9 mouse cellular contexts compared by ENCODE assay signal in genomic region chr17:5252436-5252835, GRCm38 (mm10).
DNase-seq lines count a peak whose midpoint lies in the region; ATAC-seq and TF ChIP-seq lines count a peak whose summit lies in the region.
"Had no signal": no experiment of that assay in that cellular context is flagged by ENCODE, and none has a peak within 500 bp of the region (broad histone marks: within the 10 kb centered on the region; RNA-seq: fewer than 3 reads in every experiment).

No protein-coding gene starts in this region.

- H3K9ac ChIP-seq in midbrain, embryonic 13.5 days (replicated peaks), result no peak overlapping the region
- no peak overlapping the region for H3K9ac ChIP-seq in hindbrain, postnatal 0 days (replicated peaks; ENCODE audit: low read length)
- H3K9ac ChIP-seq in limb, embryonic 11.5 days (ENCODE audit: low read length), result no peak overlapping the region

- H3K4me1 ChIP-seq in midbrain, embryonic 10.5 days, result peaks cover 37% of the 10 kb centered on the region
- peaks cover 33% of the 10 kb centered on the region for H3K4me1 ChIP-seq in midbrain, embryonic 13.5 days (replicated peaks)
- no peaks in the 10 kb centered on the region; the same call in 1 of the 2 replicates for H3K4me1 ChIP-seq in embryonic fibroblast, embryonic 13.5 days (ENCODE audit: control insufficient read depth, insufficient read depth, low read length)
- H3K4me1 ChIP-seq in hindbrain, postnatal 0 days (ENCODE audit: insufficient read depth, low read length), result peaks cover 4% of the 10 kb centered on the region; the same call in 1 of the 2 replicates
- H3K4me1 ChIP-seq in limb, embryonic 11.5 days (ENCODE audit: control insufficient read depth, insufficient read depth, low read length), result peaks cover 24% of the 10 kb centered on the region

- 24% methylated on average over 3 of the region's 3 CpGs for WGBS in midbrain, embryonic 10.5 days
- 32% methylated on average over 3 of the region's 3 CpGs for WGBS in midbrain, embryonic 13.5 days
- 30% methylated on average over 3 of the region's 3 CpGs for WGBS in hindbrain, postnatal 0 days
- 27% methylated on average over 3 of the region's 3 CpGs for WGBS in limb, embryonic 11.5 days

- H3K27me3 ChIP-seq in midbrain, embryonic 10.5 days (ENCODE audit: low read depth, poor library complexity, severe bottlenecking), result peaks cover 9% of the 10 kb centered on the region
- 0 out of 2 replicates have a peak, but pooled peaks cover 9% of the 10 kb centered on the region for H3K27me3 ChIP-seq in midbrain, embryonic 13.5 days
- H3K27me3 ChIP-seq in hindbrain, postnatal 0 days (ENCODE audit: insufficient read depth, low read length), result no peaks in the 10 kb centered on the region
- H3K27me3 ChIP-seq in limb, embryonic 11.5 days (ENCODE audit: control insufficient read depth, insufficient read depth, low read length), result no peaks in the 10 kb centered on the region

- peak; percentile 81; the same call in 1 of the 2 replicates for TF ChIP-seq CTCF in embryonic fibroblast, embryonic 13.5 days (IDR thresholded peaks at IDR 0.05; ENCODE audit: borderline replicate concordance, insufficient read depth, low read length)
- TF ChIP-seq CTCF in hindbrain, postnatal 0 days (IDR thresholded peaks at IDR 0.05; ENCODE audit: low read depth), result peak; percentile 82

- peak; percentile 68 for DNase-seq in midbrain, embryonic 10.5 days (ENCODE audit: low spot score)
- peak; percentile 30 to 43 for DNase-seq in adrenal gland, postnatal 4 days (ENCODE audit: low spot score in 2 of 2)
- DNase-seq in hindbrain, postnatal 0 days (ENCODE audit: low spot score), result peak; percentile 73
- peak; percentile 84 for DNase-seq in limb, embryonic 11.5 days (ENCODE audit: low spot score)
- peak; percentile 69 for DNase-seq in ovary, postnatal 36 days (ENCODE audit: low spot score)
- peak; percentile 37 to 67 for DNase-seq in urinary bladder, adult 18-20 months (ENCODE audit: low spot score in 2 of 2)

- no peak overlapping the region for H3K4me2 ChIP-seq in midbrain, embryonic 13.5 days (replicated peaks)
- H3K4me2 ChIP-seq in hindbrain, postnatal 0 days (ENCODE audit: low read depth, low read length), result no peak overlapping the region
- H3K4me2 ChIP-seq in limb, embryonic 11.5 days (ENCODE audit: low read depth, severe bottlenecking), result no peak overlapping the region

- ATAC-seq in midbrain, embryonic 13.5 days, result no peak
- no peak for ATAC-seq in hindbrain, postnatal 0 days
- ATAC-seq in limb, embryonic 11.5 days (ENCODE audit: insufficient number of reproducible peaks, low FRiP score, low TSS enrichment, low read depth), result no peak

- peak overlapping the region; percentile 46; the same call in 1 of the 2 replicates for H3K27ac ChIP-seq in midbrain, embryonic 10.5 days (replicated peaks)
- H3K27ac ChIP-seq in midbrain, embryonic 13.5 days, result no peak overlapping the region
- H3K27ac ChIP-seq in embryonic fibroblast, embryonic 13.5 days (ENCODE audit: insufficient read depth, low read length), result no peak overlapping the region
- 0 out of 2 replicates have a peak overlapping the region, but pooled peaks have one; percentile 7 for H3K27ac ChIP-seq in hindbrain, postnatal 0 days
- H3K27ac ChIP-seq in limb, embryonic 11.5 days (replicated peaks; ENCODE audit: low read depth, low read length), result no peak overlapping the region

- TF ChIP-seq POLR2A in embryonic fibroblast, embryonic 13.5 days (IDR thresholded peaks at IDR 0.05; ENCODE audit: low read depth, low read length), result no peak

- H3K36me3 ChIP-seq in midbrain, embryonic 10.5 days, result peaks cover 3% of the 10 kb centered on the region; the same call in 1 of the 2 replicates
- no peaks in the 10 kb centered on the region for H3K36me3 ChIP-seq in midbrain, embryonic 13.5 days
- no peaks in the 10 kb centered on the region for H3K36me3 ChIP-seq in hindbrain, postnatal 0 days (ENCODE audit: insufficient read depth, low read length)
- no peaks in the 10 kb centered on the region for H3K36me3 ChIP-seq in limb, embryonic 11.5 days (ENCODE audit: control insufficient read depth, insufficient read depth, low read length)

- H3K4me3 ChIP-seq in midbrain, embryonic 10.5 days, result no peak overlapping the region
- no peak overlapping the region for H3K4me3 ChIP-seq in midbrain, embryonic 13.5 days (replicated peaks)
- H3K4me3 ChIP-seq in embryonic fibroblast, embryonic 13.5 days (ENCODE audit: insufficient read depth, low read length), result no peak overlapping the region
- H3K4me3 ChIP-seq in hindbrain, postnatal 0 days (ENCODE audit: low read length), result no peak overlapping the region
- H3K4me3 ChIP-seq in limb, embryonic 11.5 days (ENCODE audit: low read depth, low read length), result no peak overlapping the region
- H3K4me3 ChIP-seq: myocyte had no signal

- no peaks in the 10 kb centered on the region for H3K9me3 ChIP-seq in midbrain, embryonic 10.5 days (replicated peaks)
- no peaks in the 10 kb centered on the region for H3K9me3 ChIP-seq in midbrain, embryonic 13.5 days
- H3K9me3 ChIP-seq in hindbrain, postnatal 0 days (ENCODE audit: low read length), result no peaks in the 10 kb centered on the region
- H3K9me3 ChIP-seq in limb, embryonic 11.5 days (ENCODE audit: control insufficient read depth, low read length), result no peaks in the 10 kb centered on the region

Comparison
In these comparisons a context has a peak if more than half of its experiments do, and no peak if none do; other contexts are left out.
1. H3K27ac ChIP-seq: peak in midbrain, embryonic 10.5 days (single experiment) and hindbrain, postnatal 0 days (single experiment); none in midbrain, embryonic 13.5 days (single experiment), embryonic fibroblast, embryonic 13.5 days (single experiment) and limb, embryonic 11.5 days (single experiment).
2. Peak in every context shown above with its lines, with median percentiles within 50 percentile points of each other: DNase-seq.